Mouse (Mus musculus) embryonic fibroblast, embryonic 13.5 days (primary cell): ENCODE results near the gene Ryk.

Experiments used
- CTCF ChIP-seq: IDR thresholded peaks from 2 replicates; pipeline ENCODE4 v1.5.1; 2011; ENCODE audit warnings: mild to moderate bottlenecking, control low read depth, low read length, moderate library complexity, borderline replicate concordance; ENCODE audit not compliant: insufficient read depth
- POLR2A ChIP-seq: IDR thresholded peaks from 2 replicates; pipeline ENCODE4 v1.6.1; 2011; ENCODE audit warnings: low read depth, mild to moderate bottlenecking, control low read depth, low read length, moderate library complexity

GRCm38 (mm10) chr9:102892480-102893355 lies 58.0 kb downstream of the Ryk start:
- TF ChIP-seq CTCF (no peak), POLR2A (no peak)
